In genomic region chr5:125167524-125167923, GRCm38 (mm10) we compare ENCODE assay signal across 19 mouse cellular contexts. TPM values are rescaled to one million over a fixed set of nuclear protein-coding genes. Genes with fewer than 3 reads are reported as not detected.
DNase-seq lines count a peak whose midpoint lies in the region; ATAC-seq lines count a peak whose summit lies in the region.
"Had no signal": no experiment of that assay in that cellular context is flagged by ENCODE, and none has a peak within 500 bp of the region (broad histone marks: within the 10 kb centered on the region; RNA-seq: fewer than 3 reads in every experiment).

No protein-coding gene starts in this region.

- H3K9ac ChIP-seq in embryonic facial prominence, embryonic 13.5 days = peak overlapping the region; percentile 16; the same call in 1 of the 2 replicates
- H3K9ac ChIP-seq in hindbrain, embryonic 16.5 days (ENCODE audit: low read depth, low read length) = no peak overlapping the region
- H3K9ac ChIP-seq: hindbrain, embryonic 15.5 days; lung, embryonic 14.5 days had no signal

- ATAC-seq in embryonic facial prominence, embryonic 13.5 days (ENCODE audit: insufficient number of reproducible peaks, insufficient read depth, low FRiP score, low TSS enrichment, low read depth) = no peak
- ATAC-seq in hindbrain, embryonic 16.5 days = no peak
- no peak for ATAC-seq in megakaryocyte, adult 5-6 weeks (ENCODE audit: poor library complexity, severe bottlenecking)
- ATAC-seq: intestine, postnatal 0 days had no signal

- no peak overlapping the region for H3K4me3 ChIP-seq in embryonic facial prominence, embryonic 13.5 days
- H3K4me3 ChIP-seq in embryonic facial prominence, embryonic 10.5 days = no peak overlapping the region
- no peak overlapping the region for H3K4me3 ChIP-seq in hindbrain, embryonic 10.5 days
- no peak overlapping the region for H3K4me3 ChIP-seq in hindbrain, embryonic 16.5 days (ENCODE audit: low read length)
- peak overlapping the region; percentile 8 for H3K4me3 ChIP-seq in megakaryocyte, embryonic 14.5 days (replicated peaks)
- H3K4me3 ChIP-seq: hindbrain, embryonic 15.5 days; midbrain, embryonic 10.5 days had no signal

- H3K4me1 ChIP-seq in embryonic facial prominence, embryonic 13.5 days = peaks cover 87% of the 10 kb centered on the region
- H3K4me1 ChIP-seq in embryonic facial prominence, embryonic 10.5 days = peaks cover 92% of the 10 kb centered on the region
- H3K4me1 ChIP-seq in hindbrain, embryonic 10.5 days (replicated peaks) = peaks cover 98% of the 10 kb centered on the region
- H3K4me1 ChIP-seq in hindbrain, embryonic 16.5 days (ENCODE audit: control insufficient read depth, insufficient read depth, low read depth, low read length) = peaks cover 81% of the 10 kb centered on the region
- peaks cover 68% of the 10 kb centered on the region for H3K4me1 ChIP-seq in megakaryocyte, embryonic 14.5 days

- peaks cover 7% of the 10 kb centered on the region; the same call in 1 of the 2 replicates for H3K36me3 ChIP-seq in embryonic facial prominence, embryonic 13.5 days
- H3K36me3 ChIP-seq in embryonic facial prominence, embryonic 10.5 days (replicated peaks) = peaks cover 22% of the 10 kb centered on the region; the same call in 1 of the 2 replicates
- H3K36me3 ChIP-seq in hindbrain, embryonic 10.5 days = no peaks in the 10 kb centered on the region; the same call in 1 of the 2 replicates
- no peaks in the 10 kb centered on the region for H3K36me3 ChIP-seq in hindbrain, embryonic 16.5 days (ENCODE audit: control insufficient read depth, insufficient read depth, low read length)
- H3K36me3 ChIP-seq in megakaryocyte, embryonic 14.5 days (replicated peaks; ENCODE audit: low read length) = no peaks in the 10 kb centered on the region
- H3K36me3 ChIP-seq: hindbrain, embryonic 15.5 days had no signal

- intact Hi-C loops in left cerebral cortex, postnatal 14 days (cut with DNase I) = no loop called here

- no peak overlapping the region for H3K4me2 ChIP-seq in embryonic facial prominence, embryonic 13.5 days
- H3K4me2 ChIP-seq in hindbrain, embryonic 16.5 days (ENCODE audit: low read length) = no peak overlapping the region
- H3K4me2 ChIP-seq: hindbrain, embryonic 15.5 days; lung, embryonic 14.5 days had no signal

- 80% methylated on average over 5 of the region's 5 CpGs for WGBS in embryonic facial prominence, embryonic 13.5 days
- 80% methylated on average over 5 of the region's 5 CpGs for WGBS in embryonic facial prominence, embryonic 10.5 days
- 85% methylated on average over 5 of the region's 5 CpGs for WGBS in hindbrain, embryonic 10.5 days
- 71% methylated on average over 5 of the region's 5 CpGs for WGBS in hindbrain, embryonic 16.5 days

- DNase-seq in embryonic facial prominence, embryonic 10.5 days (ENCODE audit: low spot score) = no peak
- no peak for DNase-seq in hindbrain, embryonic 10.5 days (ENCODE audit: low spot score)
- no peak for DNase-seq in left cerebral cortex, postnatal 14 days (ENCODE audit: low spot score in 2 of 2)
- DNase-seq: cerebellum, adult 11 months; gastrocnemius, postnatal 14 days; liver; lung, embryonic 14.5 days; lung, postnatal 36 days; right cerebral cortex, postnatal 25 days; thymus, postnatal 36 days had no signal

- H3K27ac ChIP-seq in embryonic facial prominence, embryonic 13.5 days = no peak overlapping the region
- no peak overlapping the region for H3K27ac ChIP-seq in embryonic facial prominence, embryonic 10.5 days (replicated peaks)
- peak overlapping the region; percentile 35; the same call in 1 of the 2 replicates for H3K27ac ChIP-seq in hindbrain, embryonic 10.5 days
- no peak overlapping the region for H3K27ac ChIP-seq in hindbrain, embryonic 16.5 days (ENCODE audit: low read depth, low read length)
- H3K27ac ChIP-seq: hindbrain, embryonic 15.5 days; kidney, postnatal 0 days; midbrain, embryonic 10.5 days had no signal

- no peaks in the 10 kb centered on the region for H3K9me3 ChIP-seq in embryonic facial prominence, embryonic 13.5 days
- H3K9me3 ChIP-seq in embryonic facial prominence, embryonic 10.5 days = no peaks in the 10 kb centered on the region
- no peaks in the 10 kb centered on the region for H3K9me3 ChIP-seq in hindbrain, embryonic 10.5 days
- H3K9me3 ChIP-seq in hindbrain, embryonic 16.5 days (ENCODE audit: control insufficient read depth, low read length) = no peaks in the 10 kb centered on the region
- no peaks in the 10 kb centered on the region for H3K9me3 ChIP-seq in megakaryocyte, embryonic 14.5 days
- H3K9me3 ChIP-seq: hindbrain, embryonic 15.5 days; midbrain, embryonic 10.5 days had no signal

- no peaks in the 10 kb centered on the region for H3K27me3 ChIP-seq in embryonic facial prominence, embryonic 13.5 days
- no peaks in the 10 kb centered on the region for H3K27me3 ChIP-seq in embryonic facial prominence, embryonic 10.5 days (replicated peaks; ENCODE audit: low read depth, poor library complexity, severe bottlenecking)
- H3K27me3 ChIP-seq in hindbrain, embryonic 10.5 days (ENCODE audit: insufficient read depth, poor library complexity, severe bottlenecking) = no peaks in the 10 kb centered on the region
- H3K27me3 ChIP-seq in hindbrain, embryonic 16.5 days (replicated peaks; ENCODE audit: control insufficient read depth, insufficient read depth, low read length) = no peaks in the 10 kb centered on the region
- peaks cover 29% of the 10 kb centered on the region for H3K27me3 ChIP-seq in megakaryocyte, embryonic 14.5 days (replicated peaks)
- H3K27me3 ChIP-seq: CH12.LX; hindbrain, embryonic 15.5 days had no signal

RNA-seq across cellular contexts. Expression of gene Ncor2, which starts 11.5 kb away (rescaled TPM):
- 35.1 and 36.2 TPM in 2 replicates for polyA plus RNA-seq in embryonic facial prominence, embryonic 13.5 days (2015; fragmentation: Nextera tagmentation; extraction: Ambion mirVana)
- 19.2 and 19.8 TPM in 2 replicates for polyA plus RNA-seq in embryonic facial prominence, embryonic 10.5 days (2016; fragmentation: Nextera tagmentation; extraction: Ambion mirVana)
- 18.1 and 19.7 TPM in 2 replicates for polyA plus RNA-seq in hindbrain, embryonic 10.5 days (2016; fragmentation: Nextera tagmentation; extraction: Ambion mirVana)
- polyA plus RNA-seq in hindbrain, embryonic 16.5 days (2015; fragmentation: Nextera tagmentation; extraction: Ambion mirVana) = 23.3 and 26.2 TPM in 2 replicates
- 103 and 109 TPM in 2 replicates for polyA plus RNA-seq in megakaryocyte, embryonic 14.5 days (2012; ENCODE audit: insufficient read depth, low replicate concordance)
- total RNA-seq in megakaryocyte, adult 5-6 weeks (2015) = 87.7 and 107 TPM in 2 replicates
- 15.0 and 21.5 TPM in 2 replicates for total RNA-seq in megakaryocyte, adult 5-6 weeks (2017)
- total RNA-seq in left cerebral cortex, postnatal 14 days (2021) = 100 to 1,000 TPM; 171 to 175 TPM
